Mouse (Mus musculus): ENCODE data around the gene Pappa.

Gene Pappa

GRCm38 (mm10) chr4:65123741-65124224 is at the start of gene Pappa:
Gene Pappa (plus strand): TSS chr4:65124174.
- WGBS, result under 1% methylated on average over 16 of the region's 16 CpGs

DNA sequence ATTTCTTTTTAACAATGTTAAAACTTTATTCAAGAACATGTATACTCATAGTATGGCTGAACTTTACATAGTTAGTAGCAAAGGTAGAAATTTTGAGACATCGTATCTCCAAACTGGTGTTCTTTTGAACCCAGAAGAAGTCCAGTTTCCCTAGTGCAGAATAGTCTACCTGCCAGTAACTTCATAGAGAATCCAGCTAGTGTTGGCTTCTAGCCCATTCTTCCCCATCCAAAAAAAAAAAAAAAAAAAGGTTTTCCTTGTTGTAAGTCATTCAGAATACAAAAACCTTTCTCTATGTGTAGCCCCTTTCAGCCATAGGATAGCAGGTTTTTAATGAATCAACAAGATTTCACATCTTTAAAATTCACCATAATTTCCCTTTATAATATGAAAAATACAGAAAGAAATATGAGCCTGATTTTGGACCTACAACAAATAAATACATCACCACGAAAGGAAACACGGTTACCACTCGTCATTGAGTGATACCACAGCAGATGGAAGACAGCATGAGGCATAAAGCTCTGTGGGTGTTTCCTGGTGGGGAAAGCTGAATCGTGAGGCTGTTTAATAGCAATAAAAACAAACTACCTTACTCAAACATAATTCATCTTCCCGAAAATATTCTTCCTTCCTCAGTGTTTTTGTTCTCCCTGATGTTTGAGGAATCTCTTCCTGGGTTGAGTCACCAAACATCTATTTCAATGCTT is 45.9 kb upstream of the Pappa start:
- 60% methylated on average over 6 of the region's 6 CpGs for WGBS

GRCm38 (mm10) chr4:65086864-65087263 is 37.1 kb upstream of the Pappa start:
- 63% methylated on average over 1 of the region's 1 CpGs for WGBS

- WGBS, result 86% methylated on average over 5 of the region's 5 CpGs
Measured at GRCm38 (mm10) chr4:65087592-65087991, 36.4 kb upstream of the Pappa start.

DNA sequence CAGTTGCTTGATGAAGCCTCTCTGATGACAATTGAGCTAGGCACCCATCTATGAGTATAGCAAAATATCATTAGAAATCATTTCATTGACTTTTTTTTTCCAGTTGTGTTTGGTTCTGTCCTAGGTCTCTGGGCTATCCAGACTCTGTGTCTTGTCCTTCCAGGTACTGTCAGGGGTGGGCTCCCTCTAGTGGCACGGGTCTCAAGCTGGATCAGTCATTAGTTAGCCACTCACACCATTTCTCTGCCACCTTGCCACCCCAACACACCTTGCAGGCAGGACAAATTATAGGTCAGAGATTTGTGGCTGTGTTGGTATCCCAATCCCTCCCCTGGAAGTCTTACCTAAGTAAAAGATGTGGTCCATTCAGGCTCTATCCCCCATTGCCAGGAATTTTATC is 31.8 kb upstream of the Pappa start:
- whole genome bisulfite sequencing, result 6% methylated on average over 1 of the region's 1 CpGs

DNA sequence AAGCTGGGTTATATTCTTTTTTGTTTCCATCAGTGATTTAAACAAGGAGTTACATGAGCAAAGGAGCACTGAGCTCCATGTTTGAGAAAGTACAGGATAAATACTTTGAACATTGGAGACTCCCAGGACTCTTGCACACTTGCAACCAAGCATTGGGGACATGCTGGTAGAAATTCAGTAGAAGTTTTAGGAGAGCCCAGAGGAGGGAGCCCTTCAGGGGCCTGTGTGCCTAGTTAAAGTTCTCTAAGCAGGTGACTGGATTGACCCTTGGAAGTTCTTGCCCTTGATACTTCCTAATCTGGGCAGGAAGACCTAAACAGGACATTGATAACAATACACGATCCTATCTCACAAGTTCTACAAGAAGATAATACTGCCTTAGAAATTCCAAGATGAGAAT is 3.6 kb upstream of the Pappa start:
- 80% methylated on average over 1 of the region's 1 CpGs for WGBS

GRCm38 (mm10) chr4:65122841-65123240 is 1.1 kb upstream of the Pappa start:
- WGBS, result 5% methylated on average over 2 of the region's 2 CpGs

DNA sequence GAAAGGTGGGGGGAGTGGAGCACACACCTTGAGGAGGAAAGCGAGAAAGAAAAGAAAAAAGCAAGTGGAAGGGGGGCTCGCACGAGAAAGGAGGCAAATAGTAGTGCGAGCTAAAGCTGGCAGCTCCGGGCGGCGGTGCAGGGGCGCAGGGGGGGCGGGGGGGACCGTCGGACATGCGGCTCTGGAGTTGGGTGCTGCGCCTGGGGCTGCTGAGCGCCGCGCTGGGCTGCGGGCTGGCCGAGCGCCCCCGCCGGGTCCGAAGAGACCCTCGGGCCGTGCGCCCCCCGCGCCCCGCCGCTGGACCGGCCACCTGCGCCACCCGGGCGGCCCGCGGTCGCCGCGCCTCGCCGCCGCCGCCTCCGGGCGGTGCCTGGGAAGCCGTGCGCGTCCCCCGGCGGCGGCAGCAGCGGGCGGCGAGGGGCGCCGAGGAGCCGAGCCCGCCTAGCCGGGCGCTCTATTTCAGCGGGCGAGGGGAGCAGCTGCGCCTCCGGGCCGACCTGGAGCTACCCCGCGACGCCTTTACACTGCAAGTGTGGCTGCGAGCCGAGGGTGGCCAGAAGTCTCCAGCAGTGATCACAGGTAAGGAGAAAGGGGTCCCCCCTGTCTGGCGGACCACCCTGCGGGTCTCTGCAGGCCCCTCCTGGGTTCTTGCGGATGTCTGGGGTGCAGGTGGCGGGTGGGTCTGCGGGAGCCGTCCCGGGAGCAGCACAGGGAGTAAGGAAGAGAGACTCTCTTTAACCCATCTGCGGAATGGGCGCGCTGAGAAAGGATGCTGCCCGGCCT is 586 bp downstream of the Pappa start:
- WGBS, result 1% methylated on average over 61 of the region's 80 CpGs

GRCm38 (mm10) chr4:65125341-65126332 is 1.7 kb downstream of the Pappa start:
- under 1% methylated on average over 30 of the region's 30 CpGs for WGBS

- WGBS, result 10% methylated on average over 23 of the region's 23 CpGs
Measured at GRCm38 (mm10) chr4:65126451-65127290, 2.7 kb downstream of the Pappa start.

DNA sequence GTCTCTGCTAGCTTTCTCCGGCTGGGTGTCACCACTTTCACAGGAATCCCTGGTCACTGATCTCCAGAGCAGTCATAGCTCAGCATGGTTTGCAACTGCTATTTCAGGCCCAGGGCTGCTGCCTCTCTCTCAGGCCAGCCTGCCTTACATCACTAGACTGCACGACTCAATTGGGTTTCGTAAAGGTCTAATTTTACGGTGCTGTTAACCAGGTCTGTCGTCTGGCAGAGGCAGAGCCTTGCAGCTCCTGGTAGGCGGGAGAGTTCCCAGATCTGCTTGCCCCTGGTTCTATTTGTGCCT is 3.3 kb downstream of the Pappa start:
- 70% methylated on average over 6 of the region's 6 CpGs for WGBS

DNA sequence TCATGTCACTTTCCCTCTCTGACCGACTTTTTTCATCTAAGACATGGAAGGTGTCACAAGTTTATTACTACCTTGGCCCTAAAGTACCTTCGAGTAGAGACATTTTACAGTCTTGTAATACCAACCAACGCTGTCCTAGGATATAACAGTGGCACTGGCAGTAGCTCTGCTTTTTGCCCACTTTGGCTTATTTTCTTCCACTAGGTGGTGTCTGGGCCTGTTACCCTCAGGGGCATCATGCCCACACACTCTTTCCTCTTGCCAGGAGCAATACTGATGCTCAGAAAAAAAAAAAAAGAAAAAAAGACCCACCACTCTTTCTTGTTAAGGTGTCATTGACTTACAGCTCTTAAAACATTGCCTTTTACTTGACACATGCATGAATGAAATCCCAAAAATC is 8.7 kb downstream of the Pappa start:
- 81% methylated on average over 3 of the region's 3 CpGs for WGBS

DNA sequence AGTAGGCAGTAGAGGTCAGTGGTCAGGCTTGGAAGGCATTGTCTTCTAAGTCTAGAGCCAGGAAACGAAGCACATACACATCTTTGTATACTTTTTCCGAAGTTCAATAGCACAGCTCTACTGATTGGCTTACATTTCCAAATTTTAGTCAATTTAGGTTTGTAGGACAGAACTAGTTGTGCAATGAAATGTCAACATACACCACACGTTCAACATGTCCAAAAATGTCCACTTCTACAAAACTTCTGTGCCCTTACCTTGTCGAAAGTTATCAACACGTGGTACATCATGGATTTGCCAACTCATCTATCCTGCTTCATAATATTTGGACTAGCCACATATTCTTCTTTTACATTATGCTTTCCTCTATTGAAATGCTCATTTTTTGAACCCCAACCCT is 10.4 kb downstream of the Pappa start:
- 85% methylated on average over 5 of the region's 5 CpGs for WGBS

DNA sequence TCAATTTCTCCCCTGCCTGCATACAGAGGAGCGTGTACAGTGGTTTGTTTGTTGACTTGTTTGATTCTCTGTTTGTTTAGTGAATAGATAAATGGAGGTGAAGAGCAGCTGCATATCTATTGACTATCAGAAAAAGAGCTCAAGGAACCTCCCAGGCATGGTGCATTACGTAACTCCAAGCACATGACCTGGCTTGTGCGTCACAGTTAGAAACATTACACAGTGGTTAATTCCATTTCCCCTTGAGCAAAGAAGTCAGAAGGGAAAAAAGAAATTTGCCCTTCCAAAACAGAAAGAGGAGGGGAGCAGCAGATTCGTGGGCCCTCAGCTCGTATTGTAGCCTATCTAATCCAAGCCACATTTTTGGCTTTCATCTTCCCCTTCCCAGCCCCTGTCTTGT is 11.1 kb downstream of the Pappa start:
- 87% methylated on average over 5 of the region's 5 CpGs for WGBS

DNA sequence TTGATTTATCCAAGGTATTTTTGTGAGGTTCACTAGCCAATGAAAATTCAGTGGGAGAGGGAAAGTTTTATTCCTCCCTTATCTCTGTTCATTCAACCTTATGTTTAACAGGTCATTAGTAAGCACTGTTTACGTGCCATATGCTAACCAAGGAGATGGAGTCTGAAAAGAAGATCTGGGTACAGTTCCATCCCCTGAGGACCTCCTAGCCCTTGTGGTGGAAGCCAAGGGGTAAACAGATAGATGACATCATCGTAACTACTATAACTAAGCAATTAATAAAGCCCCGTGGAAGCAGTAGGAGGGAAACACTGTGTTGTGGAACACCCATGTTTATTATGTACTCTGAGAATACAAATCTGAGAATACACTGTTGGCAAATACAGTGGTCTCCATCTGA is 12.6 kb downstream of the Pappa start:
- 61% methylated on average over 3 of the region's 3 CpGs for WGBS

DNA sequence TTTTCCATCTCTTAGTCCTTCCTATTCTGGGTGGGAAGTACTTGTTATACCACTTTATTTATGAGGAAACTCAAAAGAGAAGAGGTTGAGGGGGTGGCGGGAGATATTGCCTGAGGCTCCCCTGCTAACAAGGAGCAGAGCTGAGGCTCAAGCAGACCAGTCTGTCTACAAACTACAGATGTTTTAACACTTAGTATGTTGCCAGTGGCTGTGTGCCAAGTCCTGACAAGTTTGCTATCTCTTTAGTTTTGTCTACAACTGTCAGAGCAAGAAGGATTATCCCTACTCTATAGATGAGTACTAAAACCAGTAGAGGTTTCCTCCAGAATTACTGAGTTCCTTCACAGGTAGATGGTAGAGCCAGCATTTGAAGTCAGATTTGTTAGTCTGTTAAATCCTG is 23.0 kb downstream of the Pappa start:
- WGBS, result 83% methylated on average over 1 of the region's 1 CpGs

GRCm38 (mm10) chr4:65153601-65154000 is 29.6 kb downstream of the Pappa start:
- 67% methylated on average over 2 of the region's 2 CpGs for WGBS

DNA sequence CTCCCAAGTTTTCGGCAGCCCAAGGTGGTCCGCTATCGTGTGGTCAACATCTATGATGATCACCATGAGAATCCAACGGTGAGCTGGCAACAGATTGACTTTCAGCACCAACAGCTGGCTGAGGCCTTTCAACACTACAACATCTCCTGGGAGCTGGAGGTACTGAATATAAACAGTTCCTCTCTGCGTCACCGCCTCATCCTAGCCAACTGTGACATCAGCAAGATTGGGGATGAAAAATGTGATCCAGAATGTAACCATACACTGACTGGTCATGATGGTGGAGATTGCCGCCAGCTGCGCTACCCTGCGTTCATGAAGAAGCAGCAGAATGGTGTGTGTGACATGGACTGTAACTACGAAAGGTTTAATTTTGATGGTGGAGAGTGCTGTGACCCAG is 32.3 kb downstream of the Pappa start:
- WGBS, result 96% methylated on average over 10 of the region's 10 CpGs

GRCm38 (mm10) chr4:65158651-65159050 is 34.7 kb downstream of the Pappa start:
- 88% methylated on average over 3 of the region's 3 CpGs for WGBS

GRCm38 (mm10) chr4:65159481-65159880 is 35.5 kb downstream of the Pappa start:
- WGBS, result 79% methylated on average over 5 of the region's 5 CpGs

GRCm38 (mm10) chr4:65163698-65164097 is 39.7 kb downstream of the Pappa start:
- WGBS, result 87% methylated on average over 3 of the region's 3 CpGs

Data from cerebral cortex, adult 2 months (tissue).